13 mouse cellular contexts compared by ENCODE assay signal in the genomic region with DNA sequence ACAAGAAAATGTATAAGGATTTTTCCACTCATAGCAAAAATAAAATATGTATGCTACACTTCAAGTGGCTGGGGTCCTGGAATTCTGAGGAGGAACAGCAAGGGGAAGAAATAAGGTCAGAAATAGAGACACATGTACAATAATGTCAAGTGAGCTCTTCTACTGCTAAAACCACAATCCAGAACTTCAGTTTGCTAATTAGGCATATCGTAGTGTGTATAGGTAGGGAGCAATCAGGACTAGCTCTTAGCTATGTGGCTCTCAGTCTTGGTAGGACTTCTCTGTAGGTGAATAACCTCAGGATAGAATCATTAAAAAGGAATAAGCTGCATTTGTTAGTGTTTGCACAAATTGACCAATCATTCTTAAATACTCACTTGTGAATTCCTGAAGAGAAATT. TPM values are rescaled to one million over a fixed set of nuclear protein-coding genes. Genes with fewer than 3 reads are reported as not detected.
"Had no signal": no experiment of that assay in that cellular context is flagged by ENCODE, and none has a peak within 500 bp of the region (broad histone marks: within the 10 kb centered on the region; RNA-seq: fewer than 3 reads in every experiment).

No protein-coding gene starts in this region.

RNA-seq across cellular contexts. Expression of a gene that starts 23.5 kb away (rescaled TPM):
- total RNA-seq: megakaryocyte progenitor cell, adult 5-6 weeks; neutrophil, adult 5-6 weeks had no signal
- polyA plus RNA-seq: macrophage; midbrain, embryonic 10.5 days; midbrain, embryonic 13.5 days; neural tube, embryonic 12.5 days; neural tube, embryonic 14.5 days had no signal

RNA-seq across cellular contexts. Expression of a gene that starts 23.6 kb away (rescaled TPM):
- total RNA-seq: megakaryocyte progenitor cell, adult 5-6 weeks; neutrophil, adult 5-6 weeks had no signal
- polyA plus RNA-seq: liver, embryonic 13.5 days; liver, embryonic 15.5 days; liver, postnatal 0 days; macrophage; midbrain, embryonic 10.5 days; midbrain, embryonic 13.5 days; neural tube, embryonic 12.5 days; neural tube, embryonic 14.5 days; spleen, adult 2 months; testis, adult 2 months had no signal

RNA-seq across cellular contexts. Expression of a gene that starts 46.0 kb away (rescaled TPM):
- total RNA-seq: megakaryocyte progenitor cell, adult 5-6 weeks; neutrophil, adult 5-6 weeks had no signal
- polyA plus RNA-seq: liver, embryonic 13.5 days; liver, embryonic 15.5 days; liver, postnatal 0 days; lung, postnatal 0 days; macrophage; midbrain, embryonic 10.5 days; midbrain, embryonic 13.5 days; neural tube, embryonic 12.5 days; neural tube, embryonic 14.5 days; spleen, adult 2 months had no signal
